Mouse (Mus musculus) spleen, postnatal 10 days (tissue): ENCODE measurements at regions not wholly inside any gene's neighbourhood (a gene's known extent, or its start where the extent isn't known, plus 50 kb on each side); places are given as distances from the start of the nearest gene placed in this dataset.

Experiments
- DNase-seq, 2 experiments: peaks; one replicate each; pipeline ENCODE4 v3.0.0; 2021 to 2022; ENCODE audit warnings: low spot score in 2 of 2

DNA sequence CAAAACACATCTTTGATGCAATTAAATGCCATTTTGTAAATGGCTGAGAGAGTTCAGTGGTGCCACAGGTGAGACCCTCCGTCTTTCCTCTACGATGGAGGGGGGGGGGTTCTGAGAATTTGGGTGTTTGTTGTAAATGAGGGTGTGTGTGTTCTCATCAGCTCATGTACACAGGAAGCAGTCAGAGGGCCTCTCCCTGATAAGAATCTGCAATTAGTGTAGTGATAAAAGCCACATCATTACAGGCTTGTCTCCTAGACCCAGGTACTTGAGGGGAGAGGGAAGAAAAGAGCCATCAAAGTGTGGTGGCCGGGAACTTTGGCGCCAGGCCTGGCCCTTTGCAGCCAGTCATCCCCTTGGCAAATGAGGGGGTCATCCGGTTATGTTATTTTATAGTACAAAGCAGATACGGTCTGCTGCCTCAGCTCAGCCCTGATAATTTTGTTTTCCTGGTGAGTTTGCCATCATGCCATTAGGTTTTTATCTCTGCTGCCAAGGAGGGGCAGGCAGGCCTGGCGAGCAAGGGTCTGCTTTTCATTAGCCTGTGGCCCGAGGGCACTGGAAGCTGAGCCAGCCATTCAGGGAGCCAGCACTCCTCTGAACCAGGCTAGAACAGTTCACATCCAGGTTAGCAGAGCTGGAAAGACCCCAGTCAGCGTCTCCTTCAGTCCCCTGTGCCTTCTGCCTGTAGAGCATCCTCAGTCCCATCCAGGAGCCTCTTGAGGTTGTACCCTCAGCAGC, 59.7 kb downstream of the H2al1j start:
- no peak for DNase-seq

- no peak for DNase-seq
Measured at GRCm38 (mm10) chrX:11388860-11389259, 61.2 kb downstream of the H2al1j start.

GRCm38 (mm10) chrX:11400406-11400805, 72.8 kb downstream of the H2al1j start:
- no peak for DNase-seq

DNA sequence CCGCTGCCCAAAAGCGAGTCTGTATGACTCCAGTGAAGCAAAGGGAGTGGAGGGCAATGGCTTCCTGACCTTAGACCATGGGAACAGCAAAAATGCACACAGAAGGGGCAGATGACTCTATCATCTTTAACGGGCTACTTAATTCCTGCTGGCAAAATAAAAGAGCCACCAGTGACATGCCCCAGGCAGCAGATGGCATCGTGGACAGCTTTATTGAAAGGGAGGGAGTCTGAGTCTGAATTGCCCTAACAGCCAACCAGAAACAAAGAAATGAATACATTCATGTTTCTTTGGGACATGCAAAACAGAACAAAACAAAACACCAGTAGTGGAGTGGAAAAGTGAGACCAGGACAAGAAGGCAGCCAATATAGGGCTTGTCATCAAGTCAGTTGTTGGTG, 76.7 kb downstream of the H2al1j start:
- no peak for DNase-seq

DNA sequence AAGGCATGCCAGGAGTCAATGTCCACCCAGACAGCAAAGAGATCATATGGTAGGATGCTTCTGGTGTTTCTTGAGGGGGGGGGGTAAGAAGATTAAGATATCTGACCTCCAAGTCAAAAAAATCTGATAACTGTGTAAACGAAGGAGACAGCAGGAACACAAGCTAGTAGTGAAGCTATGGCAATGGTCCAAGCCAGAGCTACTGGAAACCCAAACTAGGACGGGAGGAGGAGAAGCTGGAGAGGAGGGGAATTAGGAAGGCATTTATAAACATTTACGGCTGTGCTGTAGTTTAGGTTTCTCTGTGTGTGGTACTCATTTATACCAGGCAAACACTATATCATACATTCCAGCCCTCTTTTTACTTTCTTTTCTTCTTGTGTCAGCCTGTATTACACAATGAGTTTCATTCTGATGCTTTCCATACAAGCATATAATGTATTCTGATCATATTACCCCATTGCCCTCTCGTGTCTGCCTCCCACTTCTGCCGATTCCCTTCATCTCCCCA, 84.7 kb downstream of the H2al1j start:
- DNase-seq = no peak

DNA sequence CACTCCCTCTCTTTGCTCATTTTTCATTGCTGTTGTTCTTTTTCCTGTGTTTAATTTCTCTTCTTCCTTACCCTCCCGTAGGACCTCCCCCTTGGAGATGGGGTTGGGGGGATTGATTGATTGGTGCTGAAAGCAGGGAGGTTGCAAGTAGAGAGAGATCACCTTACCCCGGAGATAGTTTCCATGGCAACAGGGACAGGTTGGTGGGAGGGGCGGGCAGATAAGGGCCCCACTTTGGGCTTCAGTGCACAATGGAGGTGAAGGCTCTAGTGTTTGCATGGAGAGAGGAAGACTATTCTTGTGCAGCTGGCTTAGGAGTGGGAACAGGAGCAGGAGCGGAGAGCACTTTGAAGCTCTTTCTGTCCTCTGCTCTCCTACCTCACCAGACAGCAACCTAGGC, 88.0 kb downstream of the H2al1j start:
- no peak for DNase-seq

DNA sequence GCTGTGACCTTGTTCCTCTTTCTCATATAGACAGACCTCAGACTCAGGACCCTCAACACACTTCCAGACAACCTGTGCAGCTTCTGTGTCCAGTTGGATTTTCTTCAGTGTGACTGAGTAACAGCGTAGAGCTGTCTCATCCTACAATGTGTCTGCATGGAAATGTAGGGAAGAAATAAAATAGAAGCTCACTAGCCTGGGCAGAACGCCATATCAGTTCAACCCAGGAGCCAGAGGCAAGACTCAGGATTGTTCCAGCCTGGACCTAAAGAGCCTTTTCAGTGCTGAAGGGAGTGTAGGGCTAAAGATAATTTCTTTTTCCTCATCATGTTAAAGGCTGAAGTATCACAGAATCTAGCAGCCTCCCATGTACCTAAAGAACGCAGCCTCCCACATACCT, 88.9 kb downstream of the H2al1j start:
- no peak for DNase-seq

DNA sequence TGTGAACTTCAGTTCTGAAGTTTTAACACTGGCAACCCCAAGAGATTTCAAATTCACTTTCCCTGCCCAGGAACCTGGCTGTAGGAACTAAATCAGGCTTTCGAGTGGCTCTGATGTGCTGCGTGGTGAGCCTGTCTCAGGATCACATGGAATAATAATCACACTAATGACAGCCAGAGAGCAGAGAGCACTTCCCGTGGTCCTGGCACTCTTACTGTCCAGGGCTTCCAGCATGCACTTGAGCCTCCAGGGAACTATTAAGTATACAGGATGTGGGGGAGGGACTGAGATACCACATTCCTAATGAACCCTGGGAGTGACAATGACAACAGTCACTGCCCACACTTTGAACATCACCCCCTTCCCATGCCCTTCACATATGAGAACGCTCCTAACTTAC, 90.2 kb downstream of the H2al1j start:
- DNase-seq = no peak

DNA sequence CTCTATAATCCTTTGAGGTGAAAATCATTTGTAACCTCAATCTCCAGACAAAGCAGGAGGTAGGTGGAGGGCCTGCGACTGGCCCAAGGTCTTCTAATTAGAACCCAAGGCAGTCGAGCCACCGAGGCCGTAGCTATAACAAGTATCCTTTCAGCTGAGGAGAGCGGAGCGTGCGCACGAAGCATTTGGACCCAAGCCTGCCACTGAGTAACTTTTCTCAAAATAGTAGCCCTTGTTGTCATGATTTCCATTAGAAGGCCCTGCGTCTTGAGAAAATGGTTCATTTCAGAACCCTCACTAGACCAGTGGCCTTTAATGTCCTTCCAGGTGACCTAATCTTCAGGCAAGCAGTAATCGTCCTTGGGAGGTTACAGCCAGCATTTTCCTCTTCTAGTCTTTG, 90.6 kb downstream of the H2al1j start:
- no peak for DNase-seq

DNA sequence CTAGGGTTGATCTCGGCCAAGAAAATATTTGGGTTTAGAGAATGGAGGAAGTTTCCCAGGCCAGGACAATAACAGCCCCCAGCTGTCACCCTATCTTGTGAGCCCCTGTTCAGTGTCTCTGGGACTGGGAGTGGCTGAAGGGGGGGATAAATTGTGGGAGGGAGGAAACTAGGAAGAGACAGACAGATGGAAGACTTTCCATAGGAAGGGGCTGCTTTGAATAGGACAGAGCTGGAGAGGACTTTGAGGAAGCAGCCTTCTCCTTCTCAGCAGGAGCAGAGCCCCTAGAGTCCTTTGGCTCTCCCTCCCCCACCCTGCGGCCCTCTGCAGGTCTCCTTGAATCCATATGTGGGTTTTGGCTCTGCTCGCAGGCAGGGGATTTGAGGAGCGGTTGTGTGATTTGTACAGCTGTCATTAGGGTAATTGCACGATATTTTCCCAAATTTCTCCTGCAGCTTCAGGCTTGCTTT, 91.6 kb downstream of the H2al1j start:
- DNase-seq = no peak

DNA sequence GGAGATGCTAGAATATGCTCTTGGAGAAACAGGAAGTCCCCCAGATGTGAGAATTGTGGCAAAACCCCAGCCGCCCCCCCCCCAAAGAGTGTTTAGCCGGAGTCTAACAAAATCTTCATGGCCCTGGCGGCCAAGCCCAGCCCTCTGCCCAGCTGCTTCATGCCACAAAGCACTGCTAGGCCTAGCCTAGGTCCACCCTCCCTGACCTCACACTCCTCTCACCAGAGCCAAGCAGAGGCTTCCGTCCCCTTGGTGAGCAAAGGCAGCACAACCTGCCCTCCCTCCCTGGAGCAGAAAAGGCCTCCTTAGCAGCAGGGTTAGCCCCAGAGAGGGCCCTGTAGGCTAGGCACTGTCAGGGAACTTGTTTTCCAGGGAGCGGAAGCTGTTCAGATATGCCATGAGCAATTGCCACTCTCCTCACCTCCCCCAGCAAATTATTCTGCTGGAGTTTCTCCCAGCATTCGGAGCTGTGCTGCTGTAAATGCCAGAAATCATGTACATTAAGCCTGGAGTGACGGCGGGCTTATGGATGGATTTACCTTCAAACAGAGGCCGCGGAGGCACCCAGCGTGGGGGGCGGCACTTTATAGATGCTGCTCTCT, 104.9 kb downstream of the H2al1j start:
- DNase-seq = no peak

DNA sequence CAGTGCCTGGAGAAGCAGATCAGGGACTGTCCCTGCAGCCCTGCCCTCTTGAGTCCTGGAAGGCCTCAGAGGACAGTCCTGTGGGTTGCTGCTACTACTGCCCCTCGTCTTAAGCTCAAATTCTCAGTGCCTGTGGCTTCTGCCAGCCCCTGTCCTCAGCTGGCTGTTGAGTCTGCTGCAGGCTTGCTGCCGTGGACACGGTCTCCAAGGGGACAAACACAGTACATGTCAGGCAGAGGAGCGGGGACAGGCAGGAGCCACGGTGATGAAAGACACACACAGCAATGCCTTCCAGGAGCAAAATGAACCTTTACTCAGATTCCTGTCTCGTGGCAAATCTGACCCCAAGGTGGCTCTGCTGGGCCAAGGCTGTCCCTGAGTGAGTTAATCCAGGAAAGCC, 107.7 kb downstream of the H2al1j start:
- DNase-seq = no peak

- no peak for DNase-seq
Measured at GRCm38 (mm10) chrX:11437151-11437944, 109.7 kb downstream of the H2al1j start.

- no peak for DNase-seq
Measured at GRCm38 (mm10) chrX:11443543-11443942, 115.9 kb downstream of the H2al1j start.

- no peak for DNase-seq
Measured at GRCm38 (mm10) chrX:11444261-11444725, 116.7 kb downstream of the H2al1j start.

- DNase-seq = no peak
Measured at GRCm38 (mm10) chrX:11448711-11449110, 121.1 kb downstream of the H2al1j start.

- no peak for DNase-seq
Measured at GRCm38 (mm10) chrX:11458521-11458920, 130.9 kb downstream of the H2al1j start.

DNA sequence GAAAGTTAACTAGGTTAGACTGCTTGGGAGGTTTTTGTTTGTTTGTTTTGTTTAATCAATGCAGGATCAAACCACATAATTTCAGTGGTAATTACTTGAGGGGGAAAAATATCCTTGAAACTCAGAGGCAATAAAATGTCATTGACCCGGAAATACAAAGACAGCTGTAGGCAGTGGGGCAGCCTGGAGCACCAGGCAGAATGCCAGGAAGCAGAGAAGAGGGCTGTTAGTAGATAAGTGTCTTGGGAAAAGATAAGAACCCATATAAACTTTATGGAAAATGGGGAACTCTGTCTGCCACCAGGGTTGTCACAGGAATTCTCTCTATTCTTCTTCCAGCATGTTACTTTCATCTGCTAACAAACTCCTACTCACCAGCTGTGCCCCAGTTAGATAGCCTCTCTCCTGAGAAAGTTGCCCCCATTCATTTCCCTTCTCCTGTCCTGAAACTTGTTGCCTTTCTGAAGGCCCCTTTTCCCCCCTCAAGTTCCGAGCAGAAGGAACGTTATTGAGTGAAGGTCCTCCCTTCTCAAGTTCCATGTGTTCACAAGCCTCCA, 136.4 kb downstream of the H2al1j start:
- no peak for DNase-seq

DNA sequence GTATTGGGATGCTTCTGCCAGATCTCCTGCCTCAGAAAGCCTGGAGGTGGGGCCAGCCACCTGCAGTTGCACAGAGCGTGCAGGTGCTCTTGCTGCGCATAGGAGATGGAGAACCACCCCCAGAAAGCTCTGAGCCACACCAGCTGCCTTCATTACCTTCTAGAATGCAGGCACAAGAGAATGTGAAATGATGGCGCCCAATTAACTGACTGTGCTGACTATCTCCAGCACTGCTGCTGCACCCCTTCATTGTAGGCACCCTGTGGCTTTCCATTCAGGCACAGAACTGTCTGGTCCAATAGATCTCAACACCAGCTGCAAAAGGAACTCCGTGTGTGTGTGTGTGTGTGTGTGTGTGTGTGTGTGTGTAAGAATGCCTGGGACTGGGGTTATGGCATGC, 138.6 kb downstream of the H2al1j start:
- no peak for DNase-seq

- DNase-seq = no peak
Measured at GRCm38 (mm10) chrX:11479696-11480339, 152.2 kb downstream of the H2al1j start.

- no peak for DNase-seq
Measured at GRCm38 (mm10) chrX:11482141-11482540, 154.5 kb downstream of the H2al1j start.

- DNase-seq = no peak
Measured at GRCm38 (mm10) chrX:11486588-11486987, 159.0 kb downstream of the H2al1j start.
